Mouse (Mus musculus) spleen, adult 2 months (tissue): Measurements from ENCODE around the gene Vamp2.

Experiments used
- CTCF ChIP-seq: fragments of 200-500 bp; IDR thresholded peaks from 2 replicates; pipeline ENCODE4 v1.5.1; 2011; ENCODE audit warnings: mild to moderate bottlenecking, inconsistent platforms; ENCODE audit not compliant: insufficient read depth, insufficient read length, insufficient replicate concordance; ENCODE audit errors: extremely low read depth
- POLR2A ChIP-seq: fragments of 200-500 bp; IDR thresholded peaks from 2 replicates; pipeline ENCODE4 v1.6.1; 2011; ENCODE audit warnings: low read depth, low read length, inconsistent platforms

DNA sequence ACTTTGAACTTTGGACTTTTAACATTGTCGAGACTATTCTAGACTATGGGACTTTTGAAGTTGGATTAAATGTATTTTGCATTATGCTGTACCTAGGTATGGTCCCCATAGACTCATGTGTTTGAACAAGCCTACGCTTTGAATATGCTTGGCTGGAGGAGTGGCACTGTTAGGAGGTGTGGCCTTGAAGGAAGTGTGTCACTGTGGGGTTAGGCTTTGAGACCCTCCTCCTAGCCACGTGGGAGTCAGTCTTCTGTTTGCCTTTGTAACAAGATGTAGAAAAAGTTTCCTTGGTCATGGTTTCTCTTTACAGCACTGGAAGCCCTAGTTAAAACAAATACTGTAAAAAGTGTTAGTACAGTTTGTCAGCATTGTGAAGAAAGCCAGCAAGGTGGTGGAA lies 34.4 kb upstream of the Vamp2 start:
- TF ChIP-seq CTCF, result no peak
- no peak for TF ChIP-seq POLR2A
